Mouse (Mus musculus) macrophage (primary cell): Measurements from ENCODE around the gene Banf1. TPM values are rescaled to one million over a fixed set of nuclear protein-coding genes. Genes with fewer than 3 reads are reported as not detected.

Source experiments
- polyA plus RNA-seq: library from polyadenylated mRNA; stranded (reverse); fragments of 250-400 nt; gene quantifications from 3 replicates; pipeline ENCODE4 v1.2.4, GENCODE M21; 2018; ENCODE audit warnings: inconsistent platforms

The Banf1 gene
- polyA plus RNA-seq, 1 experiment from 2014 or later = 43.3 TPM

Other genes with a start within 250 kb of the Banf1 start
- gene Klc2, start 248.6 kb downstream of the Banf1 start, polyA plus RNA-seq = 9.0 to 14.1 TPM (median 10.4 TPM) in 3 replicates
- 14.8 to 16.9 TPM (median 16.9 TPM) in 3 replicates for gene Pacs1, start 94.0 kb downstream of the Banf1 start, polyA plus RNA-seq
- 131 to 171 TPM (median 133 TPM) in 3 replicates for gene Sf3b2, start 71.7 kb downstream of the Banf1 start, polyA plus RNA-seq
- not detected in 3 replicates for gene Gal3st3, start 68.8 kb downstream of the Banf1 start, polyA plus RNA-seq
- gene Catsper1, start 31.4 kb downstream of the Banf1 start, polyA plus RNA-seq = not detected in 3 replicates
- gene Cst6, start 17.6 kb downstream of the Banf1 start, polyA plus RNA-seq = 0.05 to 0.27 TPM in 2 of 3 replicates, not detected in the other
- 12.7 to 36.5 TPM (median 17.7 TPM) in 3 replicates for gene Eif1ad, start 427 bp downstream of the Banf1 start, polyA plus RNA-seq
- 31.4 to 48.9 TPM (median 32.4 TPM) in 3 replicates for gene Sart1, start 21.5 kb upstream of the Banf1 start, polyA plus RNA-seq
- gene Tsga10ip, start 35.4 kb upstream of the Banf1 start, polyA plus RNA-seq = not detected in 3 replicates
- 147 to 170 TPM (median 156 TPM) in 3 replicates for gene Drap1, start 57.8 kb upstream of the Banf1 start, polyA plus RNA-seq
- 28.7 to 55.4 TPM (median 29.9 TPM) in 3 replicates for gene AI837181, start 58.0 kb upstream of the Banf1 start, polyA plus RNA-seq
- gene Fosl1, start 80.4 kb upstream of the Banf1 start, polyA plus RNA-seq = 0.43 TPM in 1 of 3 replicates, not detected in the others
- gene Ccdc85b, start 90.7 kb upstream of the Banf1 start, polyA plus RNA-seq = 0.80 to 3.3 TPM (median 2.9 TPM) in 3 replicates
- gene Fibp, start 93.4 kb upstream of the Banf1 start, polyA plus RNA-seq = 40.2 to 58.1 TPM (median 52.2 TPM) in 3 replicates
- gene Ctsw, start 101.3 kb upstream of the Banf1 start, polyA plus RNA-seq = 0.24 to 0.53 TPM in 2 of 3 replicates, not detected in the other
- 4.6 to 7.5 TPM (median 6.8 TPM) in 3 replicates for gene Efemp2, start 106.8 kb upstream of the Banf1 start, polyA plus RNA-seq
- 6.4 to 14.5 TPM (median 10.8 TPM) in 3 replicates for gene Mus81, start 121.2 kb upstream of the Banf1 start, polyA plus RNA-seq
- 1,230 to 2,008 TPM (median 1,377 TPM) in 3 replicates for gene Cfl1, start 123.3 kb upstream of the Banf1 start, polyA plus RNA-seq
- 0.34 to 1.6 TPM (median 0.91 TPM) in 3 replicates for gene 1700020D05Rik, start 136.6 kb upstream of the Banf1 start, polyA plus RNA-seq
- gene Snx32, start 143.4 kb upstream of the Banf1 start, polyA plus RNA-seq = 5.5 to 23.0 TPM (median 11.7 TPM) in 3 replicates
- 0.11 TPM in 1 of 3 replicates, not detected in the others for gene Ovol1, start 193.5 kb upstream of the Banf1 start, polyA plus RNA-seq
- gene Ap5b1, start 200.9 kb upstream of the Banf1 start, polyA plus RNA-seq = 10.0 to 20.3 TPM (median 16.8 TPM) in 3 replicates
- gene Rnaseh2c, start 234.7 kb upstream of the Banf1 start, polyA plus RNA-seq = 11.6 to 23.4 TPM (median 21.6 TPM) in 3 replicates
- gene Kat5, start 243.1 kb upstream of the Banf1 start, polyA plus RNA-seq = 35.4 to 54.4 TPM (median 47.1 TPM) in 3 replicates